Mouse (Mus musculus) fibroblast of lung, adult 2 months (primary cell): ENCODE measurements around the gene Tbl2.

Experiments used
- DNase-seq: peaks from one replicate; pipeline ENCODE4 v3.0.0-alpha.2; 2011; ENCODE audit warnings: low read depth

Gene Tbl2

DNA sequence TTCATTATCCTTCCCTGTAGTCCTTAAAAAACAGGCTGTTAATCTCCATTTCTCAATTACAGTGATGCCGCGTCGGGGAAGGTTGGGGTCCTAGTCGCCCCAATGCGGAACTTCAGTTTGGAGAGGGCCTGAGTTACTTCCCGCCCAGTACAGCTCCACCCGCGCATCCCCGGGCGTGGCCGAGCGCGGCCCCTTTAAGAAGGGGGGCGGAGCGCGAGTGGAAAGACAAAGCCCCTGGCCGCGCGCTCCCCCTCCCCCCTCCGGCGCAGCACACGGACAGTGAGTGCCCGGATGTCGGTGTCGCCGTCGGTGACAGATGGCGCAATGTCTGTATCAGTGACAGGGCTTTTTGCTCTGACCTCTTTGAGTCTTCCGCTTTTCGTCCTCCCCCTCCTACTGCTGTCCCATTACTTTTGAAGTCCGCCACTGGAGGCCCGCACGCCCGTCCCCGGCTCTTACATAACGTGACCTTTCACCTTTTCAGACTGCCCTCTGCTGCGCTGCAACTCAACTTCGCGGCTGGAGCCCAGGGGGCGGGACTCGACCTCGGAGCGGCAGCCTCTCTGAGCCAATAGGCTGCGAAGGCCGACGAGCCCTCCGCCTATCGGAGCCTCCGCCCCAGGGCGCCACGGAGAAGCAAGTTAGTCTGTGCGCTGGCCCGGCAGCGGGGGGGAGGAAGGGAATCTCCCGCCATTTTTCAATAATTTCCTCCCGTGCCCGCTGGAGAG lies 37.3 kb downstream of the Tbl2 start, which contains the start of gene Baz1b:
Gene Baz1b, plus strand, starts transcription at position 644 of the 728 bp plus-strand sequence.
- peak; percentile 97 for DNase-seq

DNA sequence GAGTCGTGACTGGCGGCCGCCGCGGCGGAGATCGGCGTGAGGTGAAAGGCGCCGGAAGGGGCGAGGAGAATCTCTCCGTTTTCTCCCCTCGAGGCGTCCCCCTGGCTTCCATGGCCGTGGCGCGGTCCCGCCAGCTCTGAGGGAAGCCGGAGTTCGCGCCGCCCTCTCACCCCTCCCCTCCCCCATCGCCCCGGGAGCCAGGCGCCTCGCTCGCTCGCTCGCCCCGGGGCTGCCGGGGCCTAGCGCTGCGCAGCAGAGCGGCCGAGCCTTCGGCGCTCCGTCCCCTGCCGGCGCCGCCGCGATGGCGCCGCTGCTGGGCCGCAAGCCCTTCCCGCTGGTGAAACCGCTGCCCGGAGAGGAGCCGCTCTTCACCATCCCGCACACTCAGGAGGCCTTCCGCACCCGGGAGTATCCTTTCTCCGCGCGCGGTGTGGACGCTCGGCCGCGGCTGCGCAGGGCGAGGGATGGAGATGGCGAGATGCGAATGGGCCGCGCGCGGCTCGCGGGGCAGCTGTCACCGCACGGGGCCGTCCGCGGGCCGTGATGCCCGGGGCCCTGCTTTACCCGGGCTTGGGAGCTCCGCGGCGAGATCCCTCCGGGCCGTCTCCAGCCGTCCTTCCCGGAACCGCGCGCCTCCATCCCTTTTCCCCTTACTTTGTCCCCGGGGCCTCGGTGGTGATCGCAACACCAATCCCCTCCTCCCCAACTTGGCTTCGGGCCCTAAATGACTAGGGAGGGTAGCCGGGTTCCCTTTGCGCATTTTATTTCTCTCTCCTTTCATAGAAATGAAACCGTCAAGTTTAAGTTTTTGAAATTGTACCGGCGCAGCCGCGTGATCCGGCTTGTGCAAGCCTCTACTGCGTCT lies 38.1 kb downstream of the Tbl2 start:
- no peak for DNase-seq

DNA sequence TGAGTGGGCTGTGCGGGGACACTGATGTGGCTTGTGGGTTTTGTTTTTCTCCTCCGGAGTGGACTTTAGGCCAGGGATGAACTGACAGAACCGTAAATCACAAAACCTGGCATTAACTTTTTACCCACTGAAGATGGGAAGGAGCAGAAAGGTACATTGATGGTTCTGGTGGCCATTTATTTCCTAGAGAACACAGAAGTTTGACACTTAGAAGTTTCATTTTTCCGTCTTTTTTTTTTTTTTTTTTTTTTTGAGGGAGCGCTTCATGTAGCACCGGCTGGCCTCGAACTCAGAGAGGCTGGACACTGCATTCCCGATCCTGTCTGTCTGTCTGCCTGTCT lies 38.7 kb downstream of the Tbl2 start:
- no peak for DNase-seq

DNA sequence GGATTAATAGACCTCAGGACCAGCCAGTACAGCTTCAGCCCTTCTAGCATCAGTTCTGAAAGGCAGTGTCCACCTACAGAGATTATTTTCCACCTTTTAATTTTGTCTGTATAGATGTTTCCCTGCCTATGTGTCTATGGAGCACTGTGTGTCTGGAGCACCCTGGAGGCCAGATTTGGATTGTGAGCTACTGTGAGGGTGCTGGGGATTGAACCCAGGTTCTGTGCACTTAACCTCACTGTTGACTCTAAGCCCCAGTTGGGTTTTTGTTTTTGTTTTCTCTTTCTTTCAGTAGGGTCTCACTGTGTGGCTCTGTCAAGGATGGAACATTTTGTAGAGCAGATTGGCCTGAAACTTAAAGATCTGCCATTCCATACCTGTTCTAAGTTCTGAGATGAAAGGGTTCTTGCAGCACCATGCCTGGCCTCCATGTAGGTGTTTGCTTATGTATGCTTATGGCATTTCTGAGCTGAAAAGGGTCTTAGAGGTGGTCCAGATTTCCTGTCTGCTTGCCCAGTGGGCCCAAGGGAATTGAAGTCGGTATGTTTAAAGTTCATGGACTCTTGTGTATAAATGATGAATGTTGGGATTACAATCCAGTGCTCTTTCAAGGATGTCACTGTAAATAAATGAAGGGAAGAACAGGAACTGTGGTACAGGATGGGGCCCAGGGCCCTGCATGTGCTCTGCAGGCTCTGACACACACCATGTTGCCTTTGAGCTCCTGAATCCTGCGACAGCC lies 40.0 kb downstream of the Tbl2 start:
- DNase-seq, result no peak

DNA sequence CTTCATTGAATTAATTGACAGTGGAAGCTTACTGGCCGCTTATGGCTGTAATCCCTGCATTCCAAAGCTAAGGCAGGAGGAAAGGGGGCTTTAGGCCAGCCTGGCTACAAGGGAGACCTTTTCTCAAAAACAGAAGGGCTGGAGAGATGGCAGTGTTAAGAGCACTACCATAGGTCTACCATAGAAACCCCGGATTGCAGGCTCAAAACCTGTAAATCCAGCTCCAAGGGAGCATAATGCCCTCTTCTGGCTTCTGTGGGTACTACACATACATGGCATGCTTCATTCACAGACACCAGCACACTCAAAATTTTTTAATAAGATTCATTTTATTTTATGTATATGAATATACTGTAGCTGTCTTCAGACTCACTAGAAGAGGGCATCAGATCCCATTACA lies 42.2 kb downstream of the Tbl2 start:
- DNase-seq, result no peak

DNA sequence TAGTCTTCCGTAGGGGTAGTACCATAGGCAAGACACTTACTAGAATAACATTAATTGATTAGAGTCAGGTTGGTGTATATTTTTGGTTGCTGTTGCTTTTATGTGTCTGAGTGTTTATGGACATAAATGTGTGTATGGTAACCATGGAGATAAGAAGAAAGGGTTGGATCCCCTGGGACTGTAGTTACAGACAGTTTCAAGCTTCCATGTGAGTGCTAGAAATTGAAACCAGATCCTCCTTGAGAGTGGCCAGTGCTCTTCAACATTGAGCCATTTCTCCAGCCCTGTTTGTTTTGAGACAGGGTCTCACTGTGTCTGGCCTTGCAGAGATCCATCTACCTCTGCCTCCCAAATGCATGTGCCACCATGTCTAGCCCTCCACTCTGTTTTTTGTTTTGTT lies 43.0 kb downstream of the Tbl2 start:
- no peak for DNase-seq

DNA sequence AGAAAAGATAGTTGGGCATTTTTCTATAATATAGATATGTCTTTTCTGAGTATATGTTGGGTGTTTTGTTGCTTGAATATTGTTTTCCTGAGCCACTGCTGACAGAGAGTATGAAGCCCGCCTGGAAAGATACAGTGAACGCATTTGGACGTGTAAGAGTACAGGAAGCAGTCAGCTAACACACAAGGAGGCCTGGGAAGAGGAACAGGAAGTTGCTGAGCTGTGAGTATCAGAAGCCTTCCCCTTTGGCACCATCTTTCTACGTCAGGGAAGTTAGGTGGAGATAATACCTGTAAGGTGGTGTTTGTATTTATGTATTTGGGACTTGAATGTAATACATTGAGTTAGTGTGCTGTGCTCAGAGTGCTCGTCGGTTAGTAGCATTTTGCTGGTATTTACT lies 46.9 kb downstream of the Tbl2 start:
- DNase-seq, result no peak

DNA sequence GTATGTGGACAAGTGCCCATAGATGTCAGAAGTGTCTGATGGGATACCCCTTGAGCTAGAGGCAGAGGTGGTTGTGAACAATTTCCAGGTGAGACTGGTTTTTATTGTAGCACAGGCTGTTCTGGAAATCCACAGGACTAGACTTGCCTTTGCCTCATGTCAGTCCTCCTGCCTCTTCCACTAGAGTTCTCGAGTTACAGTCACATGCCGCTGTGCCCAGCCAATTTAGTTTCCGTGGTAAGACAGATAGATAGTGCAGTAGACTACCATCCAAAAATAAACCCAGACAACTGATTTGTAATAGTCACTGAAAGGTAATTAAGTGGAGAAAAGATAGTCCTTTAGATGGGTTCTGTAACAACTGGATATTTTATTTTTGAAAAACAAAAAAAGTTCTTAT lies 53.3 kb downstream of the Tbl2 start:
- DNase-seq, result no peak

DNA sequence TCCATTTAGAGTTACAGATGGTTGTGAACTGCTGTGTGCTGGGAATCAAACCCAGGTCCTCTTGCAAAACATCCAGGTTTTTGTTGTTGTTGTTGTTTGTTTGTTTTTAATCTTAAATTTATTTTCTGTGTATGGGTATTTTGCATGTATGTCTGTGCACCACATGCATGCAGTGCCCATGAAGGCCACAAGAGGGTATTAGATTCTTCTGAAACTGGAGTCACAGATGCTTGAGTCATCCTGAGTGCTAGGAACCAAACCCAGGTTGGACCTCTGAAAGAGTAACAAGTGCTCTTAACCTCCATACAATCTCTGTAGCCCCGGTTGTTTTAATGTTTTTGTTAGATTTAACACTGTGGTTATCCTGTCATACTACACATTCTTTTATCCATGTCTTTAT lies 58.7 kb downstream of the Tbl2 start:
- DNase-seq, result no peak
